Mouse (Mus musculus) forebrain, postnatal 0 days (tissue): ENCODE measurements around the gene Dyrk1a. TPM values are rescaled to one million over a fixed set of nuclear protein-coding genes. Genes with fewer than 3 reads are reported as not detected.

ENCODE experiments used
- ATAC-seq: fragments of 200-750 bp; cut with Nextera tagmentation; 2 replicates; pipeline ENCODE4 v1.8.0; 2017; ENCODE audit warnings: mild to moderate bottlenecking, moderate library complexity
- DNase-seq: peaks from one replicate; pipeline ENCODE4 v3.0.0-alpha.2; 2015
- H3K27ac ChIP-seq: fragments of 300-500 bp; sonication (generic); 2 replicates; pipeline ENCODE4 v1.5.1; 2014; ENCODE audit warnings: low read depth, mild to moderate bottlenecking, antibody characterized with exemption, low read length, moderate library complexity, mixed read lengths
- H3K27me3 ChIP-seq: fragments of 300-500 bp; sonication (generic); 2 replicates; pipeline ENCODE4 v1.6.1; 2014; ENCODE audit warnings: mild to moderate bottlenecking, low read length, mixed read lengths; ENCODE audit not compliant: insufficient read depth
- H3K36me3 ChIP-seq: fragments of 300-500 bp; sonication (generic); 2 replicates; pipeline ENCODE4 v1.6.1; 2014; ENCODE audit warnings: mild to moderate bottlenecking, moderate library complexity; ENCODE audit not compliant: insufficient read depth
- H3K4me1 ChIP-seq: fragments of 300-500 bp; sonication (generic); 2 replicates; pipeline ENCODE4 v1.6.1; 2014; ENCODE audit warnings: antibody characterized with exemption; ENCODE audit not compliant: insufficient read depth
- H3K4me2 ChIP-seq: fragments of 300-500 bp; sonication (generic); 2 replicates; pipeline ENCODE4 v1.6.1; 2014; ENCODE audit warnings: low read depth, mild to moderate bottlenecking, moderate library complexity
- H3K4me3 ChIP-seq: fragments of 300-500 bp; sonication (generic); 2 replicates; pipeline ENCODE4 v1.5.1; 2014; ENCODE audit warnings: low read depth, low read length, mixed read lengths
- H3K9ac ChIP-seq: fragments of 300-500 bp; sonication (generic); 2 replicates; pipeline ENCODE4 v1.6.1; 2014; ENCODE audit warnings: mild to moderate bottlenecking
- H3K9me3 ChIP-seq: fragments of 300-500 bp; sonication (generic); 2 replicates; pipeline ENCODE4 v1.6.1; 2016; ENCODE audit warnings: low read length
- CTCF ChIP-seq: sonication (generic); IDR thresholded peaks from 2 replicates; pipeline ENCODE4 v1.5.1; 2016; ENCODE audit warnings: antibody characterized with exemption, control low read depth, low read depth
- WGBS: fragments of 180-500 bp; shearing (Covaris S2); extraction: QIAGEN DNeasy Blood & Tissue Kit; methylation state at CpG from one replicate; pipeline ENCODE4 v1.1.7; 2014; 5-methylcytosine and 5-hydroxymethylcytosine counted together
- polyA plus RNA-seq: library from polyadenylated mRNA; unstranded; fragments of >200 nt; fragmentation: Nextera tagmentation; extraction: Ambion mirVana; gene quantifications from 2 replicates; pipeline ENCODE4 v1.2.1, GENCODE M21; 2015
- total RNA-seq: library from RNA; depleted of rRNA; stranded (reverse); fragments of >200 nt; gene quantifications from 2 replicates; pipeline ENCODE4 v1.2.3, GENCODE M21; 2014

The Dyrk1a gene
- total and polyA plus RNA-seq, 2 experiments from 2014 or later: 13.5 to 101 TPM

DNA sequence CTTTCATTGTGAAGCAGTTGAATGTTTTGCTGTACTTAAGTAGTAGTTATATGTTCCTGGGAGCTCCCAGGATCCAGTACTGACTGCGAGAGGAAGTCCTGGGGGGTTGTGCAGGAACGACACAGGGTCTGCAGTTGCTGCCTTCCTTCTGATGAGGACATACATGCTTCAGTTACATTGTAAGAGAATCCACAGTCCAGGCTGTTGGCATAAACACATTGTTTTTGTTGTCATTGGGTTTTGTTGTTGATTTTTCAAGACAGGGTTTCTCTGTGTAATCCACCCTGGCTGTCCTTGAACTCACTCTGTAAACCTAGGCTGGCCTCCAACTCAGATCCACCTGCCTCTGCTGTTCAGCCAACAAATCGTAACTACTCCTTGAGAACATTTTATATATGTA is 80.1 kb downstream of the Dyrk1a start:
- DNase-seq (no peak), ATAC-seq (no peak)
- Histone ChIP-seq H3K27me3 (no peaks in the 10 kb centered on the region), H3K36me3 (no peaks in the 10 kb centered on the region), H3K4me2 (no peak overlapping the region), H3K27ac (no peak overlapping the region), H3K9me3 (no peaks in the 10 kb centered on the region), H3K9ac (no peak overlapping the region), H3K4me1 (no peaks in the 10 kb centered on the region), H3K4me3 (no peak overlapping the region)
- WGBS: 80% methylated on average over 3 of the region's 3 CpGs
- no peak for TF ChIP-seq CTCF

DNA sequence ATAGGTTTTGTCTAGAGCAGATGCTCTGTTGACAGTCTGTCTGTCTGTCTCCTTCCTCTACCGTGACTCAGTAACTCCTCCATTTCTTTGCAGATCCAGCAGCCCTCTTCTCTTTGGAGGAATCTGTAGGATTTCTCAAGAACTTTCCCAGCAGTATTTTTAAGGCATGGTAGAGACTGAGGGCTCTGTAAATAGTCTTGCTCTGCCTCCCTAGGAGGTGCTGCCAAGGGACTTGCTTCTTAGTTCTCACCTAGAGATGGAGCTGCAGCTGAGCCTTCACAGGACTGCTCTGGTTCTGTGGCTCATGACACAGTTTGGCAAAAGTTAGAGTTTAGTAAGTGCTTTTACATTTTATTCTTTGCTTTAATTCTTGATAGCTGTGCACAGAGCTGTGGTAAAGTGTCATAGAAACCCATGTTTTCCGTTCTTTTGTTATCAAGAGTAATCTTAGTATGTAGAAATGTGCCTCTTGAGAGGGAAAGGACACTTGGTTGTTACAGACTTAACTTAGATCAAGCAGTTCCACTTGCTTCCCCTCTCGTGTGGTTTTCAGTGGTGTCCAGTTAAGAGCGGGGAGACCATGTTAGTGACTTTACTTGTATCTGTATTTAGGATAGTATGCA is 82.4 kb downstream of the Dyrk1a start:
- no peaks in the 10 kb centered on the region for H3K9me3 ChIP-seq
- 65% methylated on average over 4 of the region's 4 CpGs for WGBS
- no peaks in the 10 kb centered on the region for H3K36me3 ChIP-seq
- TF ChIP-seq CTCF: no peak
- no peak overlapping the region for H3K4me2 ChIP-seq
- no peaks in the 10 kb centered on the region for H3K4me1 ChIP-seq
- DNase-seq (no peak), ATAC-seq (no peak)
- no peak overlapping the region; the same call in 1 of the 2 replicates for H3K27ac ChIP-seq
- H3K27me3 ChIP-seq: no peaks in the 10 kb centered on the region
- H3K9ac ChIP-seq: no peak overlapping the region
- H3K4me3 ChIP-seq: no peak overlapping the region

DNA sequence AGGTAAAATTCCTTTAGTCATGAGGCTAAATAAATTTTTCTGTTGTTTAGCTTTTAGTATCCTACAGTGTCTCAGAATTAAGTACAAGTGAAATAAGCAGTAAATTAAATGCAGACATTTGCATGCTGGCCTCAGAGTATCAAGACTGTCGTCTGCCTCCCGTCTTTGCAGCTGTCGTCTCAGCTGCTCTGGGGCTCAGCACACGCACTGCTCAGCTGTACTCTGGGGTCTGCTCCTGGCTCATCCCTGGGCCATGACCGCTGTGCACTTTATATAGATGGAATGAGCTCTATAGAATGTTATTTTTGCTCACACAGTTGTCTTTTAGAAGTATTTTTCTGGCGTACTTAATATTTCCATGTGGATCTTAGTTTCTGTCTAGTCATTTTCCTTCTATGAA is 85.3 kb downstream of the Dyrk1a start:
- Histone ChIP-seq H3K4me2 (no peak overlapping the region), H3K27ac (no peak overlapping the region), H3K36me3 (no peaks in the 10 kb centered on the region), H3K27me3 (no peaks in the 10 kb centered on the region), H3K9me3 (no peaks in the 10 kb centered on the region), H3K9ac (no peak overlapping the region), H3K4me1 (0 out of 2 replicates have a peak, but pooled peaks cover 3% of the 10 kb centered on the region), H3K4me3 (no peak overlapping the region)
- ATAC-seq (no peak), DNase-seq (no peak)
- 45% methylated on average over 6 of the region's 6 CpGs for WGBS
- no peak for TF ChIP-seq CTCF

DNA sequence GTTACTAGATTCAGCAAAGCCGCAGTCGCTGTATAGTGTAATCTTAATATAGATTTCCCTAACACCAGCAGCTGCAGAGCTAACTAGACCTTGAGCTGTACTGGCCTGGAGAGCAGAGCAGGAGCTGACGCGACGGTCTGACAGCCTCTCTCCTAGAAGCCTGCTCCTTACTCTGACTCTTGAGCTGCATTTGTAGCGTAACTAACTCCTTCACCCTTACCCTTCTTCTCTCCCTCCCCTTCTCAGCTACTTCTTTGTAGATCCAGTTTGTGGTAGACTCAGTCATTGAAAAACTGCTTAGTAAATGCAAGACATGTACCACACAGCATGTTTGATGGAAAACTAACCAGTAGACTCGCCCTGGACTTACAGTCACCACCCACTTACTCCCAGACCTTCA is 87.1 kb downstream of the Dyrk1a start:
- no peaks in the 10 kb centered on the region for H3K9me3 ChIP-seq
- no peaks in the 10 kb centered on the region for H3K36me3 ChIP-seq
- no peak overlapping the region for H3K4me2 ChIP-seq
- no peak for ATAC-seq
- 0 out of 2 replicates have a peak, but pooled peaks cover 3% of the 10 kb centered on the region for H3K4me1 ChIP-seq
- whole genome bisulfite sequencing: 72% methylated on average over 7 of the region's 7 CpGs
- H3K27me3 ChIP-seq: no peaks in the 10 kb centered on the region
- DNase-seq: no peak
- no peak overlapping the region for H3K27ac ChIP-seq
- no peak for TF ChIP-seq CTCF
- no peak overlapping the region for H3K9ac ChIP-seq
- no peak overlapping the region for H3K4me3 ChIP-seq

DNA sequence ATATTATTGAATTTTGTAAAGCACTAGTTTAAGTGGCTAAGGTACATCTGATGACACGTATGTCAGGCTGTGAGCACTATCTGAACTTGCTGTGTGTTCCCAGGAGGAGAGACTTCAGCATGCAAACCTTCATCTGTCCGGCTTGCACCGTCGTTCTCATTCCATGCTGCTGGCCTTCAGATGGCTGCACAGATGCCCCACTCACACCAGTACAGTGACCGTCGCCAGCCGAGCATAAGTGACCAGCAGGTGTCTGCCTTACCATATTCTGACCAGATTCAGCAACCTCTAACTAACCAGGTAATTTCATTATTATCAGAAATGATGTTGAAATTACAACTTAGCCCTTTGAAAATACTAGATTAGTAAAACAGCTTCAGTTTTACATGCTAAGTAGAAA is 89.6 kb downstream of the Dyrk1a start:
- ATAC-seq (no peak), DNase-seq (no peak)
- Histone ChIP-seq H3K27me3 (no peaks in the 10 kb centered on the region), H3K36me3 (no peaks in the 10 kb centered on the region), H3K9me3 (no peaks in the 10 kb centered on the region), H3K4me3 (no peak overlapping the region), H3K4me2 (no peak overlapping the region), H3K4me1 (0 out of 2 replicates have a peak, but pooled peaks cover 3% of the 10 kb centered on the region), H3K27ac (no peak overlapping the region), H3K9ac (no peak overlapping the region)
- TF ChIP-seq CTCF: no peak
- 88% methylated on average over 7 of the region's 7 CpGs for WGBS

DNA sequence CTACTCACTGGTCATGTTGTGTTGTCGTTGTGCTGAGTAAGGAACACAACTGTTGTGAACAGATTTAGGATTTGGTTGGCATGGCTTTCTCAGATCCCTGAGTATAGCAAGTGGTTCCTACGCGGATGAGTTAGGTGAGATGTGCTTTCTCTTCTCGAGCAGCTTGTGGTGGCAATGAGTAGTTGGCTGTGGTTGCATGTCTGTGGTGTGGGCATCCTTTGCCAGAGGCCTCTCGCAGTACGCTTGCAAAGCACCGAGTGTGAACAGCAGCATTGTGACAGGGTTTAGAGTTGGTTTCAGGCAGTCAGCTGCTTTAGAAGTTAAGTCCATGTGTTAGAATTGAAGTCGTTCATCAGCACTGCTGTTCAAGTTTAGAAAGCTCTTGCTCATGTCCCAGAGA is 90.4 kb downstream of the Dyrk1a start:
- H3K4me2 ChIP-seq: no peak overlapping the region
- TF ChIP-seq CTCF: no peak
- H3K9me3 ChIP-seq: no peaks in the 10 kb centered on the region
- H3K4me3 ChIP-seq: no peak overlapping the region
- no peaks in the 10 kb centered on the region for H3K36me3 ChIP-seq
- no peak overlapping the region for H3K27ac ChIP-seq
- H3K27me3 ChIP-seq: no peaks in the 10 kb centered on the region
- DNase-seq: no peak
- H3K4me1 ChIP-seq: 0 out of 2 replicates have a peak, but pooled peaks cover 3% of the 10 kb centered on the region
- ATAC-seq: no peak
- WGBS: 82% methylated on average over 8 of the region's 8 CpGs
- no peak overlapping the region for H3K9ac ChIP-seq

DNA sequence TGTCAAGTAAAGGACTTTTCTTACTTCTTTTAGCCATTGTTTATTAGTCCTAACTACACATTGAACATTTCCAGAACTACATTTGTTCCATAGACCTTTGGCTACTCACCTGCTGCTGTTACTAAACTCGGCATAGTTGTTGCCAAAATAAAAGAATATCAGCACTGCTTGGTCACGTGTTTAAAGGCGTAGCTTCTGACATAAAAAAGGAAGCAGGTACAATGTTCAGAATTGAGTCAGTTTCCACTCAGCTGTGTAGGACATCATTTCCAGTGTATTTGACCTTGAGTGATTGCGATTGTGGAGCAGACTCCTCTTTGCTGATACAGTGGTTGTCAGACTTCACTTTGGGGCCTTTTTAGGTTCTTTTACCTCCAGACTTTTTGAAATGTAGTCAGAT is 97.7 kb downstream of the Dyrk1a start:
- Histone ChIP-seq H3K4me3 (no peak overlapping the region), H3K4me2 (no peak overlapping the region), H3K36me3 (peaks cover 35% of the 10 kb centered on the region), H3K4me1 (no peaks in the 10 kb centered on the region), H3K27me3 (no peaks in the 10 kb centered on the region), H3K9ac (no peak overlapping the region), H3K9me3 (no peaks in the 10 kb centered on the region), H3K27ac (no peak overlapping the region)
- no peak for DNase-seq
- 87% methylated on average over 4 of the region's 4 CpGs for WGBS
- no peak for TF ChIP-seq CTCF
- ATAC-seq: no peak

DNA sequence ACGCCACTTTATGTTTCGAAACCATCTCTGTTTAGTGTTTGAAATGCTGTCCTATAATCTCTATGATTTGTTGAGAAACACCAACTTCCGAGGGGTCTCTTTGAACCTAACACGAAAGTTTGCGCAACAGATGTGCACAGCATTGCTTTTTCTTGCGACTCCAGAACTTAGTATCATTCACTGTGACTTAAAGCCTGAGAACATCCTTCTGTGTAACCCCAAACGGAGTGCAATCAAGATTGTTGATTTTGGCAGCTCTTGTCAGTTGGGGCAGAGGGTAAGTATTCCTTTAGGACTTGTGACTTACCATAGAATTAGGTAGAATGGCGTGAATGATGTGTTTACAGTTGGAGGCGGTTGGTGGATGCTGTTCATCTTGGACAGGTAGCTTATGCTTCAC is 101.5 kb downstream of the Dyrk1a start:
- H3K9ac ChIP-seq: no peak overlapping the region
- no peak for TF ChIP-seq CTCF
- no peaks in the 10 kb centered on the region for H3K4me1 ChIP-seq
- no peaks in the 10 kb centered on the region for H3K9me3 ChIP-seq
- H3K27me3 ChIP-seq: no peaks in the 10 kb centered on the region
- DNase-seq: no peak
- no peak overlapping the region for H3K4me3 ChIP-seq
- no peak overlapping the region for H3K27ac ChIP-seq
- 94% methylated on average over 9 of the region's 9 CpGs for WGBS
- no peak for ATAC-seq
- H3K36me3 ChIP-seq: peaks cover 40% of the 10 kb centered on the region
- H3K4me2 ChIP-seq: no peak overlapping the region
